Mouse (Mus musculus) thymus, postnatal 4 days (tissue): ENCODE data around the gene Cox5a.

Experiments
- DNase-seq: peaks from one replicate; pipeline ENCODE4 v3.0.0; 2021

The Cox5a gene

GRCm38 (mm10) chr9:57521056-57521911, at the start of gene Cox5a:
Gene Cox5a (plus strand): TSS chr9:57521274.
- DNase-seq = peak; percentile 93

GRCm38 (mm10) chr9:57485774-57486173, 35.3 kb upstream of the Cox5a start:
- DNase-seq = peak; percentile 87

GRCm38 (mm10) chr9:57487807-57488206, 33.3 kb upstream of the Cox5a start:
- DNase-seq = no peak

- no peak for DNase-seq
Observed at GRCm38 (mm10) chr9:57493532-57493931, 27.5 kb upstream of the Cox5a start.

- DNase-seq = no peak
Observed at GRCm38 (mm10) chr9:57494970-57495369, 26.1 kb upstream of the Cox5a start.

- no peak for DNase-seq
Observed at GRCm38 (mm10) chr9:57497236-57497635, 23.8 kb upstream of the Cox5a start.

- DNase-seq = no peak
Observed at GRCm38 (mm10) chr9:57498536-57498935, 22.5 kb upstream of the Cox5a start.

- no peak for DNase-seq
Observed at GRCm38 (mm10) chr9:57501452-57501851, 19.6 kb upstream of the Cox5a start.

- peak; percentile 18 for DNase-seq
Observed at GRCm38 (mm10) chr9:57501861-57502260, 19.2 kb upstream of the Cox5a start.

GRCm38 (mm10) chr9:57502911-57503621, 18.0 kb upstream of the Cox5a start:
- DNase-seq = no peak

- no peak for DNase-seq
Observed at GRCm38 (mm10) chr9:57503622-57504380, 17.3 kb upstream of the Cox5a start, which contains the start of gene Rpp25. Gene Rpp25 (plus strand): TSS chr9:57504026.

- peak; percentile 81 for DNase-seq
Observed at GRCm38 (mm10) chr9:57504381-57504700, 16.7 kb upstream of the Cox5a start.

GRCm38 (mm10) chr9:57504891-57505290, 16.2 kb upstream of the Cox5a start:
- no peak for DNase-seq

GRCm38 (mm10) chr9:57505700-57506099, 15.4 kb upstream of the Cox5a start:
- DNase-seq = no peak

GRCm38 (mm10) chr9:57510577-57510976, 10.5 kb upstream of the Cox5a start:
- no peak for DNase-seq

GRCm38 (mm10) chr9:57517113-57517512, 4.0 kb upstream of the Cox5a start:
- DNase-seq = peak; percentile 83

- no peak for DNase-seq
Observed at GRCm38 (mm10) chr9:57520375-57521055, 559 bp upstream of the Cox5a start.

GRCm38 (mm10) chr9:57522114-57522860, 1.2 kb downstream of the Cox5a start:
- DNase-seq = no peak

GRCm38 (mm10) chr9:57522861-57523246, 1.8 kb downstream of the Cox5a start:
- no peak for DNase-seq

- DNase-seq = no peak
Observed at GRCm38 (mm10) chr9:57523754-57524153, 2.7 kb downstream of the Cox5a start.

GRCm38 (mm10) chr9:57524439-57524838, 3.4 kb downstream of the Cox5a start:
- no peak for DNase-seq

- DNase-seq = no peak
Observed at GRCm38 (mm10) chr9:57525516-57525915, 4.4 kb downstream of the Cox5a start.
